ENCODE assay signal across 8 mouse cellular contexts in genomic region chr14:51884598-51885331, GRCm38 (mm10). TPM values are rescaled to one million over a fixed set of nuclear protein-coding genes. Genes with fewer than 3 reads are reported as not detected.
DNase-seq lines count a peak whose midpoint lies in the region; ATAC-seq lines count a peak whose summit lies in the region.

Mettl17 (plus strand) TSS chr14:51884842.

- H3K9me3 ChIP-seq in heart, embryonic 14.5 days (ENCODE audit: control insufficient read depth, low read length): no peaks in the 10 kb centered on the region
- no peaks in the 10 kb centered on the region for H3K9me3 ChIP-seq in liver, embryonic 13.5 days (replicated peaks)
- no peaks in the 10 kb centered on the region for H3K9me3 ChIP-seq in stomach, embryonic 16.5 days (replicated peaks; ENCODE audit: control insufficient read depth, low read length)

- peak; percentile 92 for ATAC-seq in CD4-positive, CD25-positive, alpha-beta regulatory T cell, adult 4 months
- peak; percentile 95 for ATAC-seq in heart, embryonic 14.5 days (ENCODE audit: insufficient number of reproducible peaks, insufficient read depth, low FRiP score, low read depth)
- ATAC-seq in liver, embryonic 13.5 days (ENCODE audit: low read depth): peak; percentile 98
- peak; percentile 96 for ATAC-seq in stomach, embryonic 16.5 days (ENCODE audit: insufficient read depth, low FRiP score)

- H3K36me3 ChIP-seq in heart, embryonic 14.5 days (ENCODE audit: control insufficient read depth, insufficient read depth, low read length): peaks cover 35% of the 10 kb centered on the region
- peaks cover 31% of the 10 kb centered on the region for H3K36me3 ChIP-seq in liver, embryonic 13.5 days
- peaks cover 10% of the 10 kb centered on the region for H3K36me3 ChIP-seq in stomach, embryonic 16.5 days (ENCODE audit: control insufficient read depth, insufficient read depth, low read length)

- H3K4me3 ChIP-seq in heart, embryonic 14.5 days (ENCODE audit: control insufficient read depth in 1 of 2, insufficient read depth in 1 of 2, low read depth in 1 of 2, low read length in 2 of 2): peak within 1 kb of the TSS; percentile 80 to 81
- peak within 1 kb of the TSS; percentile 82 for H3K4me3 ChIP-seq in liver, embryonic 13.5 days (replicated peaks)
- H3K4me3 ChIP-seq in stomach, embryonic 16.5 days (replicated peaks; ENCODE audit: low read length): peak within 1 kb of the TSS; percentile 87

- under 1% methylated on average over 43 of the region's 43 CpGs for WGBS in heart, embryonic 14.5 days
- WGBS in liver, embryonic 13.5 days (ENCODE audit: insufficient replicate concordance): under 1% methylated on average over 43 of the region's 43 CpGs
- under 1% methylated on average over 43 of the region's 43 CpGs for WGBS in stomach, embryonic 16.5 days

- H3K4me1 ChIP-seq in heart, embryonic 14.5 days (ENCODE audit: control insufficient read depth in 2 of 2, insufficient read depth in 2 of 2, low read length in 2 of 2): peaks cover 2 to 10% of the 10 kb centered on the region in 2 experiments; a peak in 2 of 4 replicates
- H3K4me1 ChIP-seq in liver, embryonic 13.5 days (replicated peaks): peaks cover 22% of the 10 kb centered on the region
- peaks cover 8% of the 10 kb centered on the region for H3K4me1 ChIP-seq in stomach, embryonic 16.5 days (ENCODE audit: control insufficient read depth, insufficient read depth, low read length)

- peak within 1 kb of the TSS; percentile 85 for H3K9ac ChIP-seq in heart, embryonic 14.5 days (ENCODE audit: low read length)
- H3K9ac ChIP-seq in liver, embryonic 13.5 days: peak within 1 kb of the TSS; percentile 78
- peak within 1 kb of the TSS; percentile 83 for H3K9ac ChIP-seq in stomach, embryonic 16.5 days (ENCODE audit: low read length)

- peak within 1 kb of the TSS; percentile 78 for H3K4me2 ChIP-seq in heart, embryonic 14.5 days (ENCODE audit: low read length)
- peak within 1 kb of the TSS; percentile 95 for H3K4me2 ChIP-seq in liver, embryonic 13.5 days
- H3K4me2 ChIP-seq in stomach, embryonic 16.5 days (ENCODE audit: low read depth, low read length): peak within 1 kb of the TSS; percentile 94

- peak; percentile 75 for DNase-seq in c-Kit-negative CD71-positive TER-119-positive erythroid progenitor cells, embryonic 14.5 days (ENCODE audit: low read depth, low spot score)
- peak; percentile 96 for DNase-seq in fibroblast of lung, adult 2 months (ENCODE audit: low read depth)
- DNase-seq in kidney, postnatal 14 days: peak; percentile 96
- DNase-seq in liver, embryonic 13.5 days: peak; percentile 90
- peak; percentile 94 for DNase-seq in neural tube, embryonic 10.5 days (ENCODE audit: extremely low spot score, low spot score)

- peak within 1 kb of the TSS; percentile 48 to 63 for H3K27ac ChIP-seq in heart, embryonic 14.5 days (replicated peaks in 1 of 2; ENCODE audit: control insufficient read depth in 1 of 2, insufficient read depth in 1 of 2, low read depth in 2 of 2, low read length in 2 of 2)
- peak within 1 kb of the TSS; percentile 72 for H3K27ac ChIP-seq in liver, embryonic 13.5 days
- H3K27ac ChIP-seq in stomach, embryonic 16.5 days (ENCODE audit: low read length): peak within 1 kb of the TSS; percentile 88

- no peaks in the 10 kb centered on the region for H3K27me3 ChIP-seq in heart, embryonic 14.5 days (ENCODE audit: control insufficient read depth, insufficient read depth, low read length)
- no peaks in the 10 kb centered on the region for H3K27me3 ChIP-seq in liver, embryonic 13.5 days
- no peaks in the 10 kb centered on the region for H3K27me3 ChIP-seq in stomach, embryonic 16.5 days (ENCODE audit: control insufficient read depth, insufficient read depth, low read length)

RNA-seq across cellular contexts. Expression of gene Mettl17, which starts in this region (rescaled TPM):
- 10 to 100 TPM; 55.1 to 85.6 TPM for polyA plus RNA-seq in CD4-positive, CD25-positive, alpha-beta regulatory T cell, adult 4 months (2017; shearing (Covaris generic))
- 49.6 and 49.8 TPM in 2 replicates for polyA plus RNA-seq in heart, embryonic 14.5 days (2014; fragmentation: Nextera tagmentation; extraction: Ambion mirVana)
- polyA plus RNA-seq in liver, embryonic 13.5 days (2015; fragmentation: Nextera tagmentation; extraction: Ambion mirVana): 16.6 and 19.8 TPM in 2 replicates
- 49.7 and 57.7 TPM in 2 replicates for polyA plus RNA-seq in stomach, embryonic 16.5 days (2015; fragmentation: Nextera tagmentation; extraction: Ambion mirVana)

Comparison
In these comparisons a context has a peak if more than half of its experiments do, and no peak if none do; other contexts are left out.
1. Peak in every context shown above with its lines: DNase-seq, ATAC-seq, H3K4me3 ChIP-seq and H3K27ac ChIP-seq.